Mouse (Mus musculus) lung, embryonic 16.5 days (tissue): Measurements from ENCODE around the gene Actn1. TPM values are rescaled to one million over a fixed set of nuclear protein-coding genes. Genes with fewer than 3 reads are reported as not detected.

Experiments
- ATAC-seq: fragments of 200-750 bp; cut with Nextera tagmentation; 2 replicates; pipeline ENCODE4 v1.8.0; 2017; ENCODE audit warnings: low read depth, mild to moderate bottlenecking, moderate library complexity
- H3K27ac ChIP-seq: fragments of 300-500 bp; sonication (generic); 2 replicates; pipeline ENCODE4 v1.5.1; 2014; ENCODE audit warnings: mild to moderate bottlenecking, control low read depth, low read length
- H3K27me3 ChIP-seq: fragments of 300-500 bp; sonication (generic); 2 replicates; pipeline ENCODE4 v1.6.1; 2014; ENCODE audit warnings: low read depth, low read length, mixed read lengths; ENCODE audit not compliant: control insufficient read depth, insufficient read depth
- H3K36me3 ChIP-seq: fragments of 300-500 bp; sonication (generic); 2 replicates; pipeline ENCODE4 v1.6.1; 2014; ENCODE audit warnings: low read length; ENCODE audit not compliant: control insufficient read depth, insufficient read depth
- H3K4me1 ChIP-seq: fragments of 300-500 bp; sonication (generic); replicated peaks from 2 replicates; pipeline ENCODE4 v1.6.1; 2014; ENCODE audit warnings: low read length, mixed read lengths; ENCODE audit not compliant: control insufficient read depth, insufficient read depth
- H3K4me2 ChIP-seq: fragments of 300-500 bp; sonication (generic); 2 replicates; pipeline ENCODE4 v1.6.1; 2014; ENCODE audit warnings: low read depth, low read length, control low read depth
- H3K4me3 ChIP-seq: fragments of 300-500 bp; sonication (generic); 2 replicates; pipeline ENCODE4 v1.5.1; 2014; ENCODE audit warnings: mild to moderate bottlenecking, low read length, control low read depth
- H3K9ac ChIP-seq: fragments of 300-500 bp; sonication (generic); 2 replicates; pipeline ENCODE4 v1.6.1; 2014; ENCODE audit warnings: low read length, control low read depth
- H3K9me3 ChIP-seq: fragments of 300-500 bp; sonication (generic); 2 replicates; pipeline ENCODE4 v1.6.1; 2016; ENCODE audit warnings: low read length; ENCODE audit not compliant: control insufficient read depth
- WGBS: fragments of 180-500 bp; shearing (Covaris S2); extraction: QIAGEN DNeasy Blood & Tissue Kit; methylation state at CpG from one replicate; pipeline ENCODE4 v1.1.7; 2014; 5-methylcytosine and 5-hydroxymethylcytosine counted together
- polyA plus RNA-seq: library from polyadenylated mRNA; unstranded; fragments of >200 nt; fragmentation: Nextera tagmentation; extraction: Ambion mirVana; gene quantifications from 2 replicates; pipeline ENCODE4 v1.2.1, GENCODE M21; 2015

Actn1 gene
- polyA plus RNA-seq, 1 experiment from 2014 or later: 49.9 TPM

- Histone ChIP-seq H3K4me1 (peaks cover 55% of the 10 kb centered on the region), H3K27me3 (no peaks in the 10 kb centered on the region), H3K4me3 (no peak overlapping the region), H3K4me2 (no peak overlapping the region), H3K27ac (no peak overlapping the region), H3K36me3 (no peaks in the 10 kb centered on the region), H3K9me3 (no peaks in the 10 kb centered on the region), H3K9ac (no peak overlapping the region)
- ATAC-seq: no peak
- 25% methylated on average over 4 of the region's 4 CpGs for WGBS
Measured at GRCm38 (mm10) chr12:80213263-80213662, 46.9 kb downstream of the Actn1 start.

GRCm38 (mm10) chr12:80210791-80211612, 49.2 kb downstream of the Actn1 start:
- Histone ChIP-seq H3K4me2 (no peak overlapping the region), H3K27me3 (no peaks in the 10 kb centered on the region), H3K4me1 (peaks cover 34% of the 10 kb centered on the region), H3K9me3 (no peaks in the 10 kb centered on the region), H3K36me3 (peaks cover 9% of the 10 kb centered on the region), H3K4me3 (no peak overlapping the region), H3K9ac (no peak overlapping the region), H3K27ac (peak overlapping the region; percentile 71)
- 32% methylated on average over 4 of the region's 4 CpGs for WGBS
- peak; percentile 50 for ATAC-seq

GRCm38 (mm10) chr12:80209914-80210313, 50.3 kb downstream of the Actn1 start:
- H3K27ac ChIP-seq: peak overlapping the region; percentile 2; the same call in 1 of the 2 replicates
- H3K4me1 ChIP-seq: peaks cover 34% of the 10 kb centered on the region
- no peak overlapping the region for H3K4me3 ChIP-seq
- ATAC-seq: no peak
- H3K9me3 ChIP-seq: no peaks in the 10 kb centered on the region
- WGBS: 72% methylated on average over 4 of the region's 4 CpGs
- H3K9ac ChIP-seq: no peak overlapping the region
- peaks cover 16% of the 10 kb centered on the region for H3K36me3 ChIP-seq
- no peak overlapping the region for H3K4me2 ChIP-seq
- no peaks in the 10 kb centered on the region for H3K27me3 ChIP-seq

- Histone ChIP-seq H3K4me2 (no peak overlapping the region), H3K27me3 (no peaks in the 10 kb centered on the region), H3K9ac (no peak overlapping the region), H3K27ac (peak overlapping the region; percentile 65), H3K9me3 (no peaks in the 10 kb centered on the region), H3K4me1 (peaks cover 33% of the 10 kb centered on the region), H3K4me3 (no peak overlapping the region), H3K36me3 (peaks cover 25% of the 10 kb centered on the region)
- 0 out of 2 replicates have a peak, but pooled peaks have one; percentile 22 for ATAC-seq
- WGBS: 43% methylated on average over 19 of the region's 19 CpGs
Measured at GRCm38 (mm10) chr12:80208126-80208820, 51.9 kb downstream of the Actn1 start.

- Histone ChIP-seq H3K27me3 (no peaks in the 10 kb centered on the region), H3K4me1 (peaks cover 21% of the 10 kb centered on the region), H3K9ac (no peak overlapping the region), H3K4me2 (no peak overlapping the region), H3K36me3 (peaks cover 31% of the 10 kb centered on the region), H3K27ac (peak overlapping the region; percentile 74), H3K4me3 (no peak overlapping the region), H3K9me3 (no peaks in the 10 kb centered on the region)
- ATAC-seq: peak; percentile 42
- WGBS: 59% methylated on average over 4 of the region's 4 CpGs
Measured at GRCm38 (mm10) chr12:80203284-80203683, 56.9 kb downstream of the Actn1 start.

- Histone ChIP-seq H3K36me3 (peaks cover 25% of the 10 kb centered on the region), H3K9me3 (no peaks in the 10 kb centered on the region), H3K27ac (no peak overlapping the region), H3K4me2 (no peak overlapping the region), H3K4me1 (peaks cover 21% of the 10 kb centered on the region), H3K27me3 (no peaks in the 10 kb centered on the region), H3K9ac (no peak overlapping the region), H3K4me3 (no peak overlapping the region)
- 64% methylated on average over 2 of the region's 2 CpGs for WGBS
- no peak for ATAC-seq
Measured at GRCm38 (mm10) chr12:80199738-80200137, 60.4 kb downstream of the Actn1 start.

GRCm38 (mm10) chr12:80198487-80198886, 61.7 kb downstream of the Actn1 start:
- Histone ChIP-seq H3K4me3 (no peak overlapping the region), H3K4me1 (peaks cover 15% of the 10 kb centered on the region), H3K27me3 (no peaks in the 10 kb centered on the region), H3K9ac (no peak overlapping the region), H3K4me2 (no peak overlapping the region), H3K27ac (no peak overlapping the region), H3K9me3 (no peaks in the 10 kb centered on the region), H3K36me3 (peaks cover 22% of the 10 kb centered on the region)
- WGBS: 21% methylated on average over 3 of the region's 3 CpGs
- peak; percentile 60; the same call in 1 of the 2 replicates for ATAC-seq

- Histone ChIP-seq H3K36me3 (peaks cover 24% of the 10 kb centered on the region), H3K27me3 (no peaks in the 10 kb centered on the region), H3K9ac (no peak overlapping the region), H3K4me1 (peaks cover 7% of the 10 kb centered on the region; the same call in 1 of the 2 replicates), H3K4me3 (no peak overlapping the region), H3K27ac (no peak overlapping the region), H3K4me2 (no peak overlapping the region), H3K9me3 (no peaks in the 10 kb centered on the region)
- ATAC-seq: no peak
- WGBS: 73% methylated on average over 10 of the region's 10 CpGs
Measured at GRCm38 (mm10) chr12:80197343-80197742, 62.8 kb downstream of the Actn1 start.

- no peaks in the 10 kb centered on the region for H3K9me3 ChIP-seq
- H3K4me2 ChIP-seq: no peak overlapping the region
- no peak for ATAC-seq
- H3K36me3 ChIP-seq: peaks cover 48% of the 10 kb centered on the region
- 75% methylated on average over 5 of the region's 5 CpGs for WGBS
- H3K9ac ChIP-seq: no peak overlapping the region
- H3K4me3 ChIP-seq: no peak overlapping the region
- no peaks in the 10 kb centered on the region for H3K4me1 ChIP-seq
- no peak overlapping the region for H3K27ac ChIP-seq
- H3K27me3 ChIP-seq: no peaks in the 10 kb centered on the region
Measured at GRCm38 (mm10) chr12:80191806-80192205, 68.4 kb downstream of the Actn1 start.
